Mouse (Mus musculus) retina, postnatal 1 day (tissue): Measurements from ENCODE around the gene Zcchc18.
"Not testable (repeated sequence)": the region's sequence is repeated elsewhere in the genome, so short reads cannot be mapped to it uniquely, and the experiment has no call there.

Source experiments
- DNase-seq: peaks from one replicate; pipeline ENCODE4 v3.0.0-alpha.2; 2012

Zcchc18 gene

GRCm38 (mm10) chrX:136992978-136993547 lies at the start of gene Zcchc18:
Gene Zcchc18, plus strand, starts transcription at chrX:136993155.
- DNase-seq, result peak; percentile 93

GRCm38 (mm10) chrX:136957583-136958279 lies 35.2 kb upstream of the Zcchc18 start:
- DNase-seq, result peak; percentile 86

GRCm38 (mm10) chrX:136958300-136958699 lies 34.7 kb upstream of the Zcchc18 start:
- DNase-seq, result not testable (repeated sequence)

GRCm38 (mm10) chrX:136959688-136960087 lies 33.3 kb upstream of the Zcchc18 start:
- peak; percentile 27 for DNase-seq

- not testable (repeated sequence) for DNase-seq
Measured at GRCm38 (mm10) chrX:136975397-136975796, 17.6 kb upstream of the Zcchc18 start, which contains the start of gene Tmsb15b2. Gene Tmsb15b2, minus strand, starts transcription at chrX:136975497.

- DNase-seq, result peak; percentile 92
Measured at GRCm38 (mm10) chrX:136976424-136977084, 16.4 kb upstream of the Zcchc18 start, which contains the start of the genes Tmsb15l and Tmsb15b1. Gene Tmsb15l, minus strand, starts transcription at chrX:136976869. Gene Tmsb15b1, minus strand, starts transcription at chrX:136976874.

GRCm38 (mm10) chrX:136978616-136979015 lies 14.3 kb upstream of the Zcchc18 start:
- peak; percentile 15 for DNase-seq

- DNase-seq, result no peak
Measured at GRCm38 (mm10) chrX:136986039-136986438, 6.9 kb upstream of the Zcchc18 start.

GRCm38 (mm10) chrX:136991274-136991673 lies 1.7 kb upstream of the Zcchc18 start:
- DNase-seq, result no peak

- peak; percentile 14 for DNase-seq
Measured at GRCm38 (mm10) chrX:136992191-136992965, 577 bp upstream of the Zcchc18 start.

- peak; percentile 68 for DNase-seq
Measured at GRCm38 (mm10) chrX:136993641-136994040, 686 bp downstream of the Zcchc18 start.

GRCm38 (mm10) chrX:136996256-136996655 lies 3.3 kb downstream of the Zcchc18 start:
- DNase-seq, result no peak

GRCm38 (mm10) chrX:137015099-137015709 lies 22.2 kb downstream of the Zcchc18 start:
- peak; percentile 75 for DNase-seq

GRCm38 (mm10) chrX:137017668-137018067 lies 24.7 kb downstream of the Zcchc18 start:
- DNase-seq, result no peak

GRCm38 (mm10) chrX:137019310-137019709 lies 26.4 kb downstream of the Zcchc18 start:
- DNase-seq, result peak; percentile 70

GRCm38 (mm10) chrX:137030916-137031315 lies 38.0 kb downstream of the Zcchc18 start:
- no peak for DNase-seq

- DNase-seq, result no peak
Measured at GRCm38 (mm10) chrX:137031726-137032125, 38.8 kb downstream of the Zcchc18 start.

- no peak for DNase-seq
Measured at GRCm38 (mm10) chrX:137034322-137034721, 41.4 kb downstream of the Zcchc18 start.

GRCm38 (mm10) chrX:137037470-137037999 lies 44.6 kb downstream of the Zcchc18 start:
- no peak for DNase-seq

GRCm38 (mm10) chrX:137038000-137038483 lies 45.1 kb downstream of the Zcchc18 start, which contains the start of gene Slc25a53:
Gene Slc25a53, minus strand, starts transcription at chrX:137038302.
- DNase-seq, result peak; percentile 93

GRCm38 (mm10) chrX:137038502-137038901 lies 45.5 kb downstream of the Zcchc18 start:
- no peak for DNase-seq
